Mouse (Mus musculus) left cerebral cortex, adult 2 months (tissue): ENCODE measurements around the gene Gpr35. TPM values are rescaled to one million over a fixed set of nuclear protein-coding genes. Genes with fewer than 3 reads are reported as not detected.

Source experiments
- DNase-seq, 2 experiments: peaks; one replicate each; pipeline ENCODE4 v3.0.0; 2021 to 2022; ENCODE audit warnings: low spot score in 2 of 2, mixed read lengths in 1 of 2; ENCODE audit errors: extremely low spot score in 1 of 2
- H3K27ac ChIP-seq: fragments of 200-600 bp; 2 replicates; pipeline ENCODE4 v1.8.1; 2022
- H3K4me3 ChIP-seq: fragments of 200-600 bp; 2 replicates; pipeline ENCODE4 v1.8.1; 2022
- CTCF ChIP-seq: fragments of 200-600 bp; IDR thresholded peaks from 2 replicates; pipeline ENCODE4 v1.8.1; 2022; ENCODE audit warnings: antibody characterized with exemption, mild to moderate bottlenecking, moderate library complexity
- intact Hi-C: fragments of 180-260 bp; cut with DNase I; formaldehyde crosslinking; loops from one replicate; pipeline ENCODE4 v1.15.1; 2025
- total RNA-seq, 2 experiments: library from RNA; stranded (reverse); gene quantifications; 2 replicates each; pipeline ENCODE4 v1.2.3; 2021

Gene Gpr35
- total RNA-seq, 2 experiments from 2014 or later, result 0.16 to 1.1 TPM

DNA sequence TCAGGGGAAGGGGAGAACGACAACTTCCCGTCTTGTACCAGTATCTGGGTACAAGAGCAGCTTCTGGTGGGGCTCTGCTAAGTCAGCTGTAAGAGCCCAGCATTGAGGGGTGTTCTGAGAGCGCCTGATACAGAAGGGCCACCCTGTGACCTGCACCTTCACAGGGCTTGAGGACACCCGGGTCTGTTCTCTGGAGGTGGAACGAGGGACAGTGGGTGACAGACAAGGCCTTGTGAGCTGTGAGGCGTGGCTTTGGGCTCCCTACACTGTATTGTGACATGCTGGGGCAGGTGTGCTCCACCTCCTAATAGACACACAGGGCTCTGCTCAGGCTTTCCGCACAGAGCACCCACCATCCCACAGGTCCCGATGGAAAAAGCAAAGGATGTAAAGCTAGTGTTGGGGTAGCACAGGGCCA, 38.9 kb upstream of the Gpr35 start:
- TF ChIP-seq CTCF, result no peak
- intact Hi-C loops, result loop anchor here (1.0 kb wide), 1 partner anchor 23 kb away; the partner anchor contains the start of gene Capn10
- H3K4me3 ChIP-seq, result peak overlapping the region; percentile 65
- DNase-seq, result no peak
- H3K27ac ChIP-seq, result peak overlapping the region; percentile 91

DNA sequence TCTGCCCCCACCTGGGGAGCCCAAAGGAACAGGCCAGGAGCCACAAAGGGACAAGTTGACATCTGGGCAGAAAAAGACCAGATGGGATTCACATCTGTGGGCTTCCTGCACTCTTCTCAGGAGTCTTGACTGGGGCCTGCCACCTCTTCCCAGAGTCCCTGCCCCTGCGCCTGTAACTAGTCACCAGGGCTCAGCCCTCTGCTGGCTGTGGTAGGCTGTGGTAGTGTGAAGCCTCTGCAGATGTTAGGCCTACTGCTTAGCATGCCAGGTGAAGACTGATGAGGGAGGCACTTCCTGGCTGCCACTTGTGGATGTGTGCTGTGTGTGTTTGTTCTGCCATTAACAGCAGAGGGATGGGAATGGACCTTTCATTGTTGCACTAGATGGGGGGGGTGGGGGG, 38.4 kb upstream of the Gpr35 start:
- Histone ChIP-seq H3K27ac (no peak overlapping the region), H3K4me3 (peak overlapping the region; percentile 65)
- no peak for DNase-seq
- no peak; the same call in 1 of the 2 replicates for TF ChIP-seq CTCF
- intact Hi-C loops, result no loop called here

DNA sequence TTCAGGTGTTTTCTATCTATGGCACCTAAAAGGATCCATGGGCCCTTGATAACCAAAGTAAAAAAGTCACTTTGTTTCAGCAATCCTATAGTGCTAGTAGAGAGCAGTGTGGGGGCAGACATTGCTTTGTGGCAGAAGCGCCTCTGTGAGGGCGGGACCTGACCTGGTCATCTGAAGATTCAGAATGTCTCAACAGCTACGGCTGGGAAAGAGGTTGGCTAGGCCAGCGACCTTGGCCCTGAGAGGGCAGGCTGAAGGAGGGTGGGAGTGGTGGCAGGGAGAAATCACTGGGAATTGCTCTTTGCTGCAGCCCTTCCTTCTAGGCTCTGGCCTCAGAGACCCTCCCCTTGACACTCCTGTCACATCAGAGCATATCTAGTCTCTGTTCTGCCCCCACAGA, 36.4 kb upstream of the Gpr35 start:
- Histone ChIP-seq H3K27ac (no peak overlapping the region), H3K4me3 (no peak overlapping the region)
- TF ChIP-seq CTCF, result no peak
- DNase-seq, result no peak
- intact Hi-C loops, result no loop called here

DNA sequence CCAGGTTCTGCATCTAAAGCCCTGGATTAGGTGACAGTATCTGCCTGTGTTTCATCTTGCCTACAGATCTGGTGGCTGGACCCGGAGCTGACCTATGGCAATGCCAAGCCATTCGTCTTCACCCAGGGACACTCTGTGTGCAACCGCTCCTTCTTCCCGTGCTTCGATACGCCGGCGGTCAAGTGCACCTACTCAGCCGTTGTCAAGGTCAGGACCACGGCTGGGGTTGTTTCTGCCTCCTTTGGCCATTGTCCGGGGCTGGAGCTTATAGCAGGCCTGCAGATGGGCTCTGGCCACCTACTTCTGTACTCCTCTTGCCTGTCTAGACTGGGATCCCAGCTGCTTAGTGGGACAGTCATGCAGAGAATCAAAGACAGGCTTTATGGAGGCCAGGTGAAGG, 35.7 kb upstream of the Gpr35 start:
- H3K4me3 ChIP-seq, result no peak overlapping the region
- TF ChIP-seq CTCF, result no peak
- DNase-seq, result no peak
- intact Hi-C loops, result no loop called here
- H3K27ac ChIP-seq, result no peak overlapping the region

DNA sequence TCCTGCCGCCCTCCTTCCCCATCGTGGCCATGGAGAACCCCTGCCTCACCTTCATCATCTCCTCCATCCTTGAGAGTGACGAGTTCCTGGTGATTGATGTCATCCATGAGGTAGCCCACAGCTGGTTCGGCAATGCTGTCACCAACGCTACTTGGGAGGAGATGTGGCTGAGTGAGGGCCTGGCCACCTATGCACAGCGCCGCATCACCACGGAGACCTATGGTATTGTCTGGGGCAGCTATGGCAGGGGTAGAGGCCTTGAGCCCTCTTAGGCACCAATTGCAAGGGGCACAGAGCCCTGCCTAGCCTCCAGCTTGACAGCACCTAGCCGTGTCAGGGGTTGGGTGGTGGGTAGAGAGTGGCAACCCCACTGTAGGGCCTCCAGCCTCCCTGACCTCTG, 33.9 kb upstream of the Gpr35 start:
- peak in 1 of 2 experiments; percentile 6 for DNase-seq
- Histone ChIP-seq H3K4me3 (no peak overlapping the region), H3K27ac (no peak overlapping the region)
- no peak for TF ChIP-seq CTCF
- intact Hi-C loops, result no loop called here

DNA sequence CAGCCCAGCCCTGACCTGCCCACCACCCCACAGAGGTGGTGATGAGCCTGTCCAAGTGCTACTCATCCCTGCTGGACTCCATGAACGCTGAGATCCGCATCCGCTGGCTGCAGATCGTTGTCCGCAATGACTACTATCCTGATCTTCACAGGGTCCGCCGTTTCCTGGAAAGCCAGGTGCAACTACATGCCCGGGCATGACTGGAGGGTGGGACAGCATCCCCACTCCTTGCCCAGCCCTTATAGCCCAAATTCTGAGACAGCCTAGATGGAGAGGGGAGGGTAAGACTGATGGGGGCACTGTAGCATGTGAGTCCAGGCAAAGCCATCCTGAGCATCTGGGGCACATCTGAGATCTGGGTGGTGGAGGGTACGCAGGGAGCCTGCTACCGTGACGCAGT, 31.5 kb upstream of the Gpr35 start:
- Histone ChIP-seq H3K4me3 (no peak overlapping the region), H3K27ac (no peak overlapping the region)
- no peak for TF ChIP-seq CTCF
- intact Hi-C loops, result no loop called here
- no peak for DNase-seq

DNA sequence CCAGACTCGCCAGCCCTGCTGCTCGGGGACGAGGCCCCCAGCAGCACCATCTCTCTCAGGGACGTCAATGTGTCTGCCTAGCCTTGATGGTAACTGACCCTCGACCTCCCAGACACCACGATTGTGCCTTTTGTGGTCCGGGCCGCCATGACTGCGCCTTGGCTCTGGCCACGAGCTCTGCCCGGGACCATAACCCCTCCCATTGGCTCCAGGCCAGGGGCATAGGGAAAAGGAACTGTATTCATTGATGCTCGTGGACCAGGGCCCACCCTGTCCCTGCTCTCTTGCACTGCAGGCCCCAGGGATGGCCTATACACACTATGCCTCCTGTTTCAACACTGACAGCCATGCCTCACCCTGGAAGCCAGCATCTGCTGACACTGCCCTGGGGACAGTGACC, 30.9 kb upstream of the Gpr35 start:
- Histone ChIP-seq H3K27ac (no peak overlapping the region), H3K4me3 (no peak overlapping the region)
- no peak for DNase-seq
- no peak for TF ChIP-seq CTCF
- intact Hi-C loops, result no loop called here

DNA sequence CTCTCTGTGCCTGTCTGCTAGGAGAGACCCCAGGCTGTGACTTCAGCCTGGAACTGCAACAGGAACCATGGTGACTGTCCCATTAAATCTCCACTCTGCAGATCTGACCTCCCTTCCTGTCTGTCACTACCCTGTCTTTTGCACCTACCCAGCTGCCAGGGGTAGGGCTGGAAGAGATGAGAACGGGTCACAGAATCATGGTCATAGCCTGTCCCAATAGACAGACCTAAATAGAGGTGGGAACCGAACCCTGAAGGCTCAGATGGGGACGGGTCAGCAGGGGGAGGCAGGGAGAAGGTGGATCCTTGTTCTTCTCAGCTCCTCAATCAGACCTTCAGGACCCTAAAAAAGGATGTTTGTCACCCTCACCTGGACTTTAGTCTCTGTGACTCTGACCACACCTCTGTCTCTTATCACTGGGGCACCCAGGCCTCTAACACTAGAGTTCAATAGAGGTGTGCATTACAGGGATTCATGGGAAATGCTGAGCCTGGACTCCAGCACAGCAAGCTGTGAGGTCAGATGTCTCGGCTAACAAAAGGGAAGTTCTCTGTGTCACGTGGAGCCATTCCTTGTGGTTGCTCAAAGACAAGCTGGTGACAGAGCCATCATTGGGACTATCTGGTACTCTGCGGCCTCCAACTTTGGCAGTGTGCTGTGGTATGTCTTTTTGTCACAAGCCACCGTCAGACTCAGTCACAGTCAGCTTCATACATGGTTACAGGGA, 30.0 kb upstream of the Gpr35 start:
- no peak overlapping the region for H3K4me3 ChIP-seq
- intact Hi-C loops, result no loop called here
- no peak for DNase-seq
- no peak overlapping the region for H3K27ac ChIP-seq
- TF ChIP-seq CTCF, result no peak

DNA sequence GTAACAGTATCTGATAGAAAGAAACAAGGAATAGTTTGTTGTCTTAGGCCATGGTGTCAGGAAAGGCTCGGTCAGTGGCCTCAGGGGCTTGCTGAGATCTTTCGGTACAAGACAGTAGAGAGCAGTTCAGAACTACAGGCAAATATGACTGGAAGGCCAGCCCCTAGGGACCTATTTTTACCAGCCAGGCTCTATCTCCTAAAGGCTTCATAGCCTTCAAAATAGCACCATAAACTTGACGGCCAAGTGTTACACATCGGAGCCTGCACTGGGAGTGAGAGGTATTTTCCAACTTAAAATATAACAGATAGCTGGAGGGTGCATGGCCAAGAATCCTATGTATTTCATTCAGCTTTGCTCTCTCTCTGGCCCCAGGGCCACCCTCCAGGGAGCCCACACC, 29.2 kb upstream of the Gpr35 start:
- no peak for TF ChIP-seq CTCF
- Histone ChIP-seq H3K27ac (no peak overlapping the region), H3K4me3 (no peak overlapping the region)
- intact Hi-C loops, result no loop called here
- no peak for DNase-seq

DNA sequence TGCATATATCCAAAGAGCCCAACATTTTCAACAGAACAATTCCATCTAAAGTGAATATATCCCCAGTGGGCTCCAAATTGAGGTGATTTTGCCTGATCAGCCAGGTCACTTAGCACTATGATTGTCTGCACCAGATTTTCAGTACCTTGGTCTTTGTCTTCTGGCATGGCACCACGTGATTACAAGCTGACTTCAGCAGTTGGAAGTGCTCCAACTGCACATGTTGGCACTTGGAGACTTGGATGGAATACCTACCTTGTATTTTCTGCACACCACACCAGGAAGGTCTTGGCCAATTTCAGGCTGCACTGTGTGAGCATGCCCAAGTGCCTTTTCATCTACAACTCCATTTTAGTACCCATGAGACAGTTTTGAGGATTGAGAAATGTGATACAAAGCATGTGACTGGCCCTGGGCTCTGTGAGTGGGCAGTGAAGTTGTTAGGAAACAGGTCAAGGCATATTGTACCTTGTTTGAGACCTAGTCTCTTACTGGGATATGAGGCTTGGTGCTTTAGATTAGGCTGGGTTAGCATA, 20.4 kb upstream of the Gpr35 start:
- Histone ChIP-seq H3K4me3 (no peak overlapping the region), H3K27ac (no peak overlapping the region)
- no peak for TF ChIP-seq CTCF
- intact Hi-C loops, result no loop called here
- DNase-seq, result no peak

DNA sequence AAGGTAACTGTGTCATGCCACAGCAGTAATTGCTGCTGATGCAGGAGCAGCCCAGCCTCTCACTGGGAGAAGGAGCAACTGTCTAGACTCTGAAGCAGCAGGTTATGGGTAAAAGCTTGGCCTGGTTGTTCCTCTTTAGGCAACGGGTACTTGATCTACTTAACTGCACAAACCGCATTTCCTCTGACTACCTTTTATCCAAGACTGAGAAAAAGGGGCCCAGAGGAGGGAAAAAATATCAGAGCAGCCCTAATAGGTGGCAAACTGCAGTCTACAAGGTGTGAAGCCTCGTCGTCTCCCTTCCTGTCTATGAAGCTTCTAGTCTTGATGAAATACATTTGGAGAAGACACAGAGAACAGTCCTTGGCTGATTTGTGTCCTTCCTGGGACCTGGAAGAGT, 17.1 kb upstream of the Gpr35 start:
- DNase-seq, result no peak
- intact Hi-C loops, result loop anchor here (1.0 kb wide), 2 partner anchors 22 to 26 kb away; no protein-coding TSS in a partner anchor
- Histone ChIP-seq H3K27ac (peak overlapping the region; percentile 99), H3K4me3 (peak overlapping the region; percentile 88)
- no peak for TF ChIP-seq CTCF

DNA sequence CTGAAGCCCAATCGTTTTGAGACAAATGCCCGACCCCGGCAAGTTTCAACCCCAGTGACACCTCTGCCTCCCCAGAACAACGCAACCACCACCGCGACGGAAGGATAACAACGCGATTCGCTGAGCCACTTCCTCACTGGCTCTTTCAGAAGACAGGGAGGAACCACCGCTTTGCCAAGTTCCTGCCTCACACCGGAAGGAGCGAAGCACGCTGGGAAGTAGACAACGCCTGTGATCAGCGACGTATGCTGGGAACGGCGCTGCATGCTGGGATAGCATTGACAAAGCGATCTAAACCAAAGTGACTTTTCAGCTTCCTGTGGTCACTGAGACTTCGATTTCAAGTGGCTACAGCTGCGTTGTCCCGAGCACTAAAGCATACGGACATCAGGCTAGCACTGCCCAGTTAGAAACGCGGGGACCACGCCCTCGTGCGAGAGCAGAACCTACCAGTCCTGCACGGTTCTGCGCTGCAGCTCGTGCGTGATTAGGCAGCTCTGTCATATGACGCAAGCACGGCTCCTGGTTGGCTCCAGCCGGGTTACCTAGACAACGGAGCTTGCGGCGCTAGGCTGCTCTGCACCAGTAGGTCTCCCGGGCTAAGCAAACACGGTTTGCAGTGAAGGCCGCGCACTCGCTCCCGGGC, 16.4 kb upstream of the Gpr35 start, which contains the start of gene Capn10:
TSS of gene Capn10 (plus strand) at position 195 of the 646 bp plus-strand sequence.
- Histone ChIP-seq H3K27ac (peak within 1 kb of the TSS; percentile 99), H3K4me3 (peak within 1 kb of the TSS; percentile 88)
- TF ChIP-seq CTCF, result no peak; the same call in 1 of the 2 replicates
- intact Hi-C loops, result loop anchor here (1.0 kb wide), 2 partner anchors 23 to 27 kb away; no protein-coding TSS in a partner anchor
- peak; percentile 92 to 93 for DNase-seq
